Mouse (Mus musculus) heart, embryonic 13.5 days (tissue): ENCODE measurements around the gene Rc3h2. TPM values are rescaled to one million over a fixed set of nuclear protein-coding genes. Genes with fewer than 3 reads are reported as not detected.

ENCODE experiments used
- ATAC-seq: fragments of 200-750 bp; cut with Nextera tagmentation; 2 replicates; pipeline ENCODE4 v1.8.0; 2017; ENCODE audit warnings: moderate TSS enrichment; ENCODE audit not compliant: insufficient number of reproducible peaks, low FRiP score, low TSS enrichment; ENCODE audit errors: extremely low read depth
- H3K27ac ChIP-seq: fragments of 300-500 bp; sonication (generic); replicated peaks from 2 replicates; pipeline ENCODE4 v1.5.1; 2015; ENCODE audit warnings: moderate library complexity, mild to moderate bottlenecking, inconsistent platforms
- H3K27me3 ChIP-seq: fragments of 300-500 bp; sonication (generic); replicated peaks from 2 replicates; pipeline ENCODE4 v1.6.1; 2015; ENCODE audit warnings: mild to moderate bottlenecking, inconsistent platforms
- H3K36me3 ChIP-seq: fragments of 300-500 bp; sonication (generic); 2 replicates; pipeline ENCODE4 v1.6.1; 2015; ENCODE audit warnings: mild to moderate bottlenecking, inconsistent platforms
- H3K4me1 ChIP-seq: fragments of 300-500 bp; sonication (generic); 2 replicates; pipeline ENCODE4 v1.6.1; 2015; ENCODE audit warnings: inconsistent platforms
- H3K4me2 ChIP-seq: fragments of 300-500 bp; sonication (generic); 2 replicates; pipeline ENCODE4 v1.6.1; 2015; ENCODE audit warnings: inconsistent platforms, mild to moderate bottlenecking, moderate library complexity
- H3K4me3 ChIP-seq: fragments of 300-500 bp; sonication (generic); 2 replicates; pipeline ENCODE4 v1.5.1; 2015; ENCODE audit warnings: moderate library complexity, mild to moderate bottlenecking, inconsistent platforms
- H3K9ac ChIP-seq: fragments of 300-500 bp; sonication (generic); 2 replicates; pipeline ENCODE4 v1.6.1; 2015; ENCODE audit warnings: inconsistent platforms, mild to moderate bottlenecking, moderate library complexity
- H3K9me3 ChIP-seq: fragments of 300-500 bp; sonication (generic); 2 replicates; pipeline ENCODE4 v1.6.1; 2016; ENCODE audit warnings: inconsistent platforms
- WGBS: fragments of 180-500 bp; shearing (Covaris S2); methylation state at CpG from one replicate; pipeline ENCODE4 v1.1.7; 2015; ENCODE audit warnings: mixed read lengths; 5-methylcytosine and 5-hydroxymethylcytosine counted together
- polyA plus RNA-seq: library from polyadenylated mRNA; unstranded; fragments of >200 nt; fragmentation: Nextera tagmentation; extraction: Ambion mirVana; gene quantifications from 2 replicates; pipeline ENCODE4 v1.2.1, GENCODE M21; 2015

Rc3h2 gene
- polyA plus RNA-seq, 1 experiment from 2014 or later = 9.0 TPM

DNA sequence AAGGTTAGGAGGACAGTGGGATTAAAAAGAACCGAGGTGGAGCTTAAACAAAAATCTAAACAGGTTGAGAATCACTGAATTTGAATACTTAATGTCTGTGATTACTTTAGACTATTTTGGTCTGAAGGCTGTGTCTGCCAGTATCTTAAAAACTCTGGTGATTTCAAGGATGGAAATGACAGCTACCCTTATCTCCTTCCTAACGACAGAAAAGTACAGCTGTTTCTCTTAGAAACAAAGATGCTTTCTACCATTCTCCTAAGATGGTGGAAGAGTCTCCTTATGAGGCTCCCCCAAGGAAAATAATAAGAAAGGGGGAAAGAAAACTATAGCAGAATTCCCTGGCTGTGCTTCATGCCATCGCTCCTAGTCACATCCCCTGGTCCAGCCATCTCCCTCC, 800 bp downstream of the Rc3h2 start:
- no peaks in the 10 kb centered on the region for H3K9me3 ChIP-seq
- 5% methylated on average over 3 of the region's 3 CpGs for WGBS
- peak overlapping the region; percentile 92 for H3K4me3 ChIP-seq
- H3K4me1 ChIP-seq = peaks cover 14% of the 10 kb centered on the region
- peak overlapping the region; percentile 83 for H3K4me2 ChIP-seq
- ATAC-seq = no peak
- no peaks in the 10 kb centered on the region for H3K27me3 ChIP-seq
- H3K9ac ChIP-seq = peak overlapping the region; percentile 97
- H3K36me3 ChIP-seq = peaks cover 12% of the 10 kb centered on the region; the same call in 1 of the 2 replicates
- H3K27ac ChIP-seq = peak overlapping the region; percentile 96

DNA sequence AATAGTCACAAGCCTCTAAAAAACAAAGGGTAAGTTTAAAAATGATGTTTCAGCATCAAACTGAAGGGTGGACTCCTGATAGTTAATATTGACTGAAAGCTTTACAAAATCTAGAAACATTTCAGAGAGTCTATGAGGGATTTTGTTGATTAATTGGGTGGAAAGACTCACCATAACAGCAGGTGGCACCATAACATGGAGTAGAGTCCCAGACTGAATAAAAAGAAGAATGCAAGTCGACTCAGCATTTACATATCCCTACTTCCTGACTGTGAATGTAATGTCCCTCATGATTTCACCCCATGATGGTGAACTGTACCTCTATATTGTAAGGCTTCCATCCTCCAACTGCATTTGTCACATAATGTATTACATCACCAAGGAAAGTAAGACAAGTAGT, 27.2 kb downstream of the Rc3h2 start:
- Histone ChIP-seq H3K27me3 (no peaks in the 10 kb centered on the region), H3K4me2 (no peak overlapping the region), H3K4me3 (no peak overlapping the region), H3K36me3 (peaks cover 68% of the 10 kb centered on the region), H3K4me1 (no peaks in the 10 kb centered on the region), H3K9me3 (no peaks in the 10 kb centered on the region), H3K9ac (no peak overlapping the region), H3K27ac (no peak overlapping the region)
- ATAC-seq = no peak
- 61% methylated on average over 1 of the region's 1 CpGs for WGBS

DNA sequence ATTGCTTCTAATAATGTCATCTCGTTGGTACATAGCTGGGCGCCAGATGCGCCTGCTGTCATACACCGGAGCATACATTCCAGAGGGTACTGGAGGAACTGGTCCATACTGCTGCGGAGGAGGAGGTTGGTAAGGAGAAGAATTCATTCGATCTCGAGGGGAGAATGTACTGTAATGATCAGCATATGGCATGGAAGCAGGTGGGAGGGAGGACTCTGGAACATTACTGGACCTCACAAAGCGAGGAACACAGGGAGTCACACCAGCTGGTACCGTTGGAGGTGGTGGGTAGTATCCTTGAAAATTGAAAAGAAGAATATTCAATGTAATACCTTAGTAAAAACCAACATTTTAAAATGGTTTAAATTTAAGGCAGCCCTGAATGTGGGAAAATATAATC, 39.8 kb downstream of the Rc3h2 start:
- H3K9me3 ChIP-seq = no peaks in the 10 kb centered on the region
- WGBS = 93% methylated on average over 9 of the region's 9 CpGs
- no peak overlapping the region for H3K4me2 ChIP-seq
- H3K4me1 ChIP-seq = no peaks in the 10 kb centered on the region
- peaks cover 57% of the 10 kb centered on the region for H3K36me3 ChIP-seq
- no peak overlapping the region for H3K27ac ChIP-seq
- no peaks in the 10 kb centered on the region for H3K27me3 ChIP-seq
- ATAC-seq = no peak
- no peak overlapping the region for H3K9ac ChIP-seq
- no peak overlapping the region for H3K4me3 ChIP-seq

DNA sequence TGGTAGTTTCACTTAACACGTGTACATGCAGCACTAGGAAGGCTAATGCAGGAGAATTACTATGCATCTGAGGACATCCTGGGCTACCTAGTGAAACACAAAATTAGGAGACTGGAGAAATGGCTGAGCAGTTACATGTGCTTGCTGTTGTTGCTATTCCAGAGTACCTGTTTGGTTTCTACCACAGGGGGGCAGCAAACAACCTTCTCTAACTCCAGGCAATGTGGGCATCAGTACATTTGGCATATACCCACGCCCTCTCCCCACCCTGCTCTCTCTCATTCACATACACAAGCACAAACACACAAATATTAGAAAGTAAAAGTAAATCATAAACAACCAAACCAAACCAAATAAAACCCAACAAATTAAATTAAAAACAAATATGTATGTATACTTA, 42.5 kb downstream of the Rc3h2 start:
- WGBS = 61% methylated on average over 2 of the region's 2 CpGs
- Histone ChIP-seq H3K4me3 (no peak overlapping the region), H3K9me3 (no peaks in the 10 kb centered on the region), H3K36me3 (peaks cover 66% of the 10 kb centered on the region), H3K27ac (no peak overlapping the region), H3K9ac (no peak overlapping the region), H3K27me3 (no peaks in the 10 kb centered on the region), H3K4me2 (no peak overlapping the region), H3K4me1 (no peaks in the 10 kb centered on the region)
- no peak for ATAC-seq

DNA sequence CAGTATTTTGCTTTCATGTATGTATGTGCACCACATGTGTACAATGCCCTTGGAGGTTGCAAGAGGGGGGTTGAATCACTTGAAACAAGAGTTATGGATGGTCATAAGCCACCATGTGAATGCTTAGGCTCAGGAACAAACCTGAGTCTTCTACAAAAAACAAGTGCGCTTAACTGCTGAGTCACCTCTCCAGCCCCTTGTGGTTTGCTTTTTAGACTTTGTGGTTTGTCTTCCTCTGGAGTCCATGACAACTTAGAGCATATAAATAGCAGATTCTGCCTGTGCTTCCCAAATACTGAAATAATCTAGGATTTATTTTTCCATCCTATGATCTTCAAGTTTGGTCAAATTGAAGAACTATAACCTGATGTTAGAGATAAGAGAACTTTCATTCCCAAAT, 46.7 kb downstream of the Rc3h2 start:
- Histone ChIP-seq H3K36me3 (peaks cover 65% of the 10 kb centered on the region), H3K27me3 (no peaks in the 10 kb centered on the region), H3K4me3 (no peak overlapping the region), H3K9me3 (no peaks in the 10 kb centered on the region), H3K4me2 (no peak overlapping the region), H3K9ac (no peak overlapping the region), H3K27ac (no peak overlapping the region), H3K4me1 (no peaks in the 10 kb centered on the region)
- ATAC-seq = no peak
- WGBS = 85% methylated on average over 1 of the region's 1 CpGs

DNA sequence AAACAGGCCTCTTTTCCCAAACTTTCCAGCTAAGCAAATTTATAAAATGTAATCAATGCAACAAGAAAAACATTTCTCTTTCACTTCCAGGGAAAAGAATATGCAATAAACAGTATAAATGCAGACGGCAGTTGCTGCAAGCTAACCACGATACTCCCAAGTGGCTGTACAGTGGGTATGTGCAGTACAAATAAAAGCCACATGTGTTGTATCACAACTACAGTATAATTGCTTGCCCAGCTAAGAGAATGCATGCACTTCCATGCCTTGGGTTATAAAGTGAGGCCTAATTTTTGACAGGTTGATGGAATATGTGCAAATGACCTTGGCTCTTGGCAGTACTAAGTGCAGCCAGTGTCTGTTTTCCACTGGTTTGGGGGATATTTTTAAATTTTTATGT, 52.1 kb downstream of the Rc3h2 start:
- no peak overlapping the region for H3K27ac ChIP-seq
- H3K9ac ChIP-seq = no peak overlapping the region
- 86% methylated on average over 2 of the region's 2 CpGs for WGBS
- no peak overlapping the region for H3K4me2 ChIP-seq
- no peaks in the 10 kb centered on the region for H3K4me1 ChIP-seq
- H3K4me3 ChIP-seq = no peak overlapping the region
- H3K9me3 ChIP-seq = no peaks in the 10 kb centered on the region
- ATAC-seq = no peak
- H3K27me3 ChIP-seq = no peaks in the 10 kb centered on the region
- H3K36me3 ChIP-seq = peaks cover 26% of the 10 kb centered on the region

DNA sequence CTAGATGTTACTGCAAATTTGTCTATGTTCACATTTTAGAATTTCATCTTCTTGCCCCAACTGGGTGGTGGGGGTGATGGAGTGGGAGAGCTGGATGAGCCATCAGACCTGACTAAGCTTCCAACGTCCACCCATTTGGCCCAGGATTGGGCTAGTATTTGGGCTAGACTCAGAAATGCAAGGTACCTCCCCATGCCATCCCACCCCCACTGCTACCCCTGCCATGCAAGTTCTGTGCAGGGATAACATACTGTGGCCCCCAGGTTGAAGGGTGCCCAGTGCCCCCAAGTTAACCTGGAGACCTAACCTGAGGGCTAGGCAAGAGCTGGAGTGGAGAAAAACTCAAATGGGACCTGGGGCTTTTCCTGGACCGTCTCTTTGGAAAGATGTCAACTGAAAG, 62.8 kb downstream of the Rc3h2 start:
- no peak for ATAC-seq
- Histone ChIP-seq H3K9ac (no peak overlapping the region), H3K27ac (no peak overlapping the region), H3K4me1 (peaks cover 23% of the 10 kb centered on the region), H3K4me2 (peak overlapping the region; percentile 72), H3K4me3 (peak overlapping the region; percentile 84), H3K9me3 (no peaks in the 10 kb centered on the region), H3K36me3 (peaks cover 26% of the 10 kb centered on the region), H3K27me3 (no peaks in the 10 kb centered on the region)
- WGBS = 88% methylated on average over 2 of the region's 2 CpGs

DNA sequence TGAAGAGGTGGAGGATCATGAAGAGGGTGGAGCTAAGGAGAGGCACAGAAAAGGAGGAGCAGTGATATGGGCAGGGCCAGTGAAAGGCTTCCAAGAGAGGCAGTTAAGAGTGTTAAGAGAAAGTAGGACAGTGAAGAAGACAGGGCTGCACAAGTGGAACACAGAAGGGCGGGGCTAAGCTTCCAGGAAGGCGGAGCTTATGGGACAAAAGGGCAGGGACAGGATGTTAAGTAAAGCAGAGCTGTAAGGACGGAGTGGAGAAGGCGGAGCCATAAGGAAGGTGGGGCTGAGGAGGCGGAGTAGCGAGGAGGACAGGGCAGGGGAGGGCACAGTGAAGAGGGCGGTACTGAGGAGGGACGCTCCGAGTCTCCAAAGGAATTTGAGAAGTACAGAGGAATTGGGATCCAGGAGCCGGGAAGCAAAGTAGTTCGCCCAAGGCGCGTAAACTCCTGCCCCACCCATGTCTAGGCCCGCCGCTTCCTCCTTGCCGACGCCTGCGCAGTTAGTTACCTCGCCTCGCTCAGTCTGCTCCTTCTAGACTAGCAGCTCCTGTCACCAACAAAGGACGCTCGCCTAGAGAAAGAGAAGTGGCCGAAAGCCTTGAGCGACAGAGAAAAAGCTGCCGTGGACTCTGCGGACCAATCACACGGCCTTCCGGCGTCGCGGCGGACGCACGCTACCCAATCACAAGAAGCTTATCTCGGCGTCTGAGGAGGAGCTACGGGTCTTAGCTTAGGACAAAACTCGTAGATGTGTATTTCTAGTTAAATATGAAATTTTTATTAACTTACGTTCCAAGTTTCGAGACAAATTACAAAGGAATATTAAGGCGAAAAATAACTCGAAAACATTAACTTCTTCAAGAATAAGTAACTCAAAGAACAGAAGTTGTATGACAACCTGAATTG, 63.8 kb downstream of the Rc3h2 start, which contains the start of gene Pdcl:
Gene Pdcl (minus strand): TSS at position 700 of the 908 bp plus-strand sequence.
- peak within 1 kb of the TSS; percentile 84 for H3K4me3 ChIP-seq
- H3K27me3 ChIP-seq = no peaks in the 10 kb centered on the region
- H3K4me2 ChIP-seq = peak within 1 kb of the TSS; percentile 72
- H3K4me1 ChIP-seq = peaks cover 25% of the 10 kb centered on the region
- under 1% methylated on average over 42 of the region's 42 CpGs for WGBS
- ATAC-seq = peak; percentile 99
- H3K36me3 ChIP-seq = peaks cover 36% of the 10 kb centered on the region
- H3K9me3 ChIP-seq = no peaks in the 10 kb centered on the region
- H3K9ac ChIP-seq = peak within 1 kb of the TSS; percentile 93
- peak within 1 kb of the TSS; percentile 99 for H3K27ac ChIP-seq

DNA sequence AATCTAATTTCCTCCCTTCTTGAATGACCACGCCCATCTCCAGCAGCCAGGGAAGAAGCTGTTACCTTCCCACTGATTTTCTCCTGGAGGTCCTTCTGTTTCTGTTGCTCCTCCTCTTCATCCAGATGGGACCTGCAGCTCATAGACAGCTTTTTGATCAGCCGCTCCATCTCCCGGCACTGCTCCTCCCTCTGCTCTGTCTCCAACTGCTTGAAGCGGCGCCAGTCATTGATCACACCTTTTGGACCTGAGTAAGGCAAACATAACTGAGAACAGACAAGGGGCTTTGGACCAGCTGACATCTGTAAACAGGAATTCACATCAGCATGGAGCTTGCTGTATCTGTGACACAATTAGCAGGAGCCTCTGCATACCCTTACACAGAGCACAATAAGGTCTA, 67.1 kb downstream of the Rc3h2 start:
- Histone ChIP-seq H3K4me2 (no peak overlapping the region), H3K27me3 (no peaks in the 10 kb centered on the region), H3K4me1 (peaks cover 25% of the 10 kb centered on the region), H3K9ac (no peak overlapping the region), H3K4me3 (no peak overlapping the region), H3K36me3 (peaks cover 67% of the 10 kb centered on the region), H3K9me3 (no peaks in the 10 kb centered on the region), H3K27ac (no peak overlapping the region)
- ATAC-seq = no peak
- WGBS = 88% methylated on average over 5 of the region's 5 CpGs

DNA sequence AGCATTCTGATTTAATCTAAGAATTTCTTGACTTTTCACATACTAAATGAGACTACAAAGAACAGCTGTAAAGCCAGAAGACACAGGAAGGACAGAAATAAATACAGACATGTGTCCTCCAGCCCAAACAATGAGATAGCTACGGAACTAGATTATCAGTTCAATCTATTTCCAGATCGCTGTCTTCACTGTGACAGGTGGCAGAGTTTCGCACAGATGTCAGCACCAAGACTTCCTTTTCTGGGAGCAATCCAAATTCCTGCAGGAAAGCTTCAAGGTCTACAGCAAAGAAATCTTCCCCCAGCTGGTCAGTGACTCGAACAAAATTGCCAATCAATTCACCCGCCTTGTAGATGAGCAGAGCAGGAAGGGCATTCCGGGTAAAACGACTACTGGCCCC, 71.0 kb downstream of the Rc3h2 start:
- Histone ChIP-seq H3K36me3 (peaks cover 70% of the 10 kb centered on the region), H3K9me3 (no peaks in the 10 kb centered on the region), H3K4me1 (peaks cover 10% of the 10 kb centered on the region), H3K27ac (no peak overlapping the region), H3K9ac (no peak overlapping the region), H3K27me3 (no peaks in the 10 kb centered on the region), H3K4me2 (no peak overlapping the region), H3K4me3 (no peak overlapping the region)
- no peak for ATAC-seq
- WGBS = 84% methylated on average over 7 of the region's 7 CpGs

DNA sequence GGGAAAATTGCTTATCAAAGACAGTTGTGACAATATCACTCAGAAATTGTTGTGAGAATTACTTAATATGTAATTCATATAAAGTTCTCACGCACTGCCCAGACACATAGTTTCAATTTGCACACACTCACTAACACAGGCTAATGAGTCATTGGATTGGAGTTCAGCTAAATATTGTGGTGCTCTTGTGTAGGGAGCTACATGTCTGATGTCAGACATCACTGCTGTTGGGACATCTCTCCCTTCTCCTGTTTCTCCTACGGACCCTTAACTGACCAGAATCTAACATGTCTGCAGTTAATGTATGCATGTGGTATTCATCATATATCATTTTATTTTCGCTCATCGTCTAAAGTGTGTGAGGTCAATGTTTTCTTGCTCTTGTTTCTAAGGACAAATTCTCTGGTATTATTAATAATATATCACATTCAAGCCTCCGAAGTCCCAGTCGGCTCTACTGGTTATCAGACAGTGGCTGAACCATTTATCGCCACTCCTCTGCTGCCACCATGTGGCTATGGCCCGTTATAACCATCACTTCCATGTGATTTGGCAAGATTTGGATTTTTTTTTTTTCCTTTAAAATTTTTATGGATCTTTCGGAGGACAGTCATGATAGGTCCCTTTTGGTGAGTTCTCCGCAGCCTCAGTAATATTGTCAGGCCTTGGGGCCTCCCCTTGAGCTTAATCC, 84.1 kb downstream of the Rc3h2 start:
- no peaks in the 10 kb centered on the region for H3K4me1 ChIP-seq
- no peak overlapping the region for H3K4me2 ChIP-seq
- H3K27ac ChIP-seq = no peak overlapping the region
- WGBS = 54% methylated on average over 10 of the region's 10 CpGs
- H3K27me3 ChIP-seq = no peaks in the 10 kb centered on the region
- H3K4me3 ChIP-seq = no peak overlapping the region
- ATAC-seq = no peak
- H3K9me3 ChIP-seq = no peaks in the 10 kb centered on the region
- H3K9ac ChIP-seq = no peak overlapping the region
- no peaks in the 10 kb centered on the region for H3K36me3 ChIP-seq
